Mouse (Mus musculus): ENCODE data around the gene Lrrd1. TPM values are rescaled to one million over a fixed set of nuclear protein-coding genes. Genes with fewer than 3 reads are reported as not detected.
"Not testable (repeated sequence)": the region's sequence is repeated elsewhere in the genome, so short reads cannot be mapped to it uniquely, and the experiment has no call there.

Lrrd1 gene
- polyA plus RNA-seq (2016; fragmentation: Nextera tagmentation; extraction: Ambion mirVana): 0.09 and 0.15 TPM in 2 replicates

DNA sequence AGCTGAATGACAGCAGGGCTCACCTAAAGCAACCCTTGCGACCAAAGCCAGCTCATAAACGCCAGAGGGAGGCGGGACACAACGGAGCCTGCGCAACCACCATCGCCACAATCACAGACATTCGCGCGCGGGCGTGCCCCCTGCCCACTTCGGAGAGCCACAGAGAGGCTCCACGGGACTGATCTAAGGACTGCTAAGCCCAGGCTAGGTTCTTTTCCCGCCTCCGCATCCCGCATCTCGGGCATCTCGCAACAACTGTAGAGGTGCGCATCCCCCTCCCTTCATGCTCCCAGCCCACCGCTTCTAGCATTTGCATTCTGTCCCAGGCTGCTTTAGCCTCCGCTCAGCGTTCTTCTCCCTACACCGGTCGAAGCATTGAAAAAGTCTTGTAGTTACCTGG is at the start of gene Lrrd1:
TSS of gene Lrrd1 (plus strand) at position 148 of the 400 bp plus-strand sequence.
- peaks cover 6% of the 10 kb centered on the region; the same call in 1 of the 2 replicates for H3K27me3 ChIP-seq (ENCODE audit: poor library complexity, severe bottlenecking)
- H3K27ac ChIP-seq: no peak within 1 kb of the TSS; the same call in 1 of the 2 replicates
- peak; percentile 21 for DNase-seq (ENCODE audit: extremely low spot score, low spot score)
- peaks cover 28% of the 10 kb centered on the region for H3K36me3 ChIP-seq (replicated peaks)
- peaks cover 6% of the 10 kb centered on the region for H3K4me1 ChIP-seq
- H3K4me3 ChIP-seq: peak within 1 kb of the TSS; percentile 49
- WGBS: 7% methylated on average over 24 of the region's 24 CpGs
- no peaks in the 10 kb centered on the region for H3K9me3 ChIP-seq

DNA sequence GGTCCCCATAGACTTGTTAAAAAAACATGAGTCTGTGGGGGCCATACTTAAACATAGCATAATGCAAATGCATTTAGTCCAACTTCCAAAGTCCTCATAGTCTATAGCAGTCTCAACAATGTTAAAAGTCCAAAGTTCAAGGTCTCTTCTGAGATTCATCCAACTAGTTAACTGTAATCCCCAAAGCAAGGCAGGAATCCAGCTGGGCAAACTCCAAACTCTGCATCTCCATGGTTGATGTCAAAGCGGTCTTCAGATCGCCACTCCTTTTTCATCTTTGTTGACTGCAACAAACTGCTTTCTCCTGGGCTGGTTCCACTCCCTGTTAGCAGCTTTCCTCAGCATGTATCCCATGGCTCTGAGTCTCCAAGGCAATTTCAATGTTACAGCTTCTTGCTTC is 47.9 kb upstream of the Lrrd1 start:
- H3K4me3 ChIP-seq; DNase-seq (ENCODE audit: extremely low spot score, low spot score); H3K27me3 ChIP-seq (ENCODE audit: poor library complexity, severe bottlenecking); H3K27ac ChIP-seq; H3K9me3 ChIP-seq: not testable (repeated sequence)
- peaks cover 11% of the 10 kb centered on the region for H3K36me3 ChIP-seq (replicated peaks)
- WGBS: 97% methylated on average over 2 of the region's 2 CpGs
- peaks cover 15% of the 10 kb centered on the region for H3K4me1 ChIP-seq

DNA sequence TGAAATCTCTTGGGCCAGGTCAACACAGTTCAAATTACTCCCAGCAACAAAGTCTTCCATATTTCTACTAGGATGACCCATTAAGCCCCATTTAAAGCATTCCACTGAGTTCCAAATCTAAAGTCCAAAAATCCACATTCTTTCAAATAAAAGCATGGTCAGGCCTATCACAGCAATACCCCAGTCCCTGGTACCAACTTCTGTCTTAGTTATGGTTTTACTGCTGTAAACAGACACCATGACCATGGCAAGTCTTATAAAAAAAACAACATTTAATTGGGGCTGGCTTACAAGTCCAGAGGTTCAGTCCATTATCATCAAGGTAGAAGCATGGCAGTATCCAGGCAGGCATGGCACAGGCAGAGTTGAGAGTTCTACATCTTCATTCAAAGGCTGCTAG is 46.3 kb upstream of the Lrrd1 start:
- not testable (repeated sequence) for H3K4me3 ChIP-seq; H3K9me3 ChIP-seq; H3K27me3 ChIP-seq (ENCODE audit: poor library complexity, severe bottlenecking); DNase-seq (ENCODE audit: extremely low spot score, low spot score); H3K27ac ChIP-seq
- peaks cover 18% of the 10 kb centered on the region for H3K4me1 ChIP-seq
- peaks cover 11% of the 10 kb centered on the region for H3K36me3 ChIP-seq (replicated peaks)

DNA sequence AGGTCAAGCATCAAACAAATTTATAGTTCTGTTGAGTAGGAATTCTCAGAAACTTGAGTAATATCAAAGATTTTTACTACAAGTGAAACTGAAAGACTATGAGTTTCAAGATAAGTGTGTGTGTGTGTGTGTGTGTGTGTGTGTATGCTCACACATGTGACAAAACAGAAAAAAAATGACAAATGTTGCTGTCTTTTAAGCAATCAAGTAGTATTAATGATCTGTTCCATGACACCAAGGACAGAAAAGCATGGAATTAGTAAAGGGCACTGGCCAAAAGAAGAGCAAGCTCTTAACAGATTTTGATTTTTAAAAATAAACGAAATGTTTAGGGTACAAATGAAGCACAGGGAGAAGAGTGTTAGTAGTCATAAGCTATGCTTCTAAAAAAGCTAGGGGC is 44.9 kb upstream of the Lrrd1 start:
- peaks cover 3% of the 10 kb centered on the region for H3K36me3 ChIP-seq (replicated peaks)
- H3K27me3 ChIP-seq (ENCODE audit: poor library complexity, severe bottlenecking): no peaks in the 10 kb centered on the region
- 86% methylated on average over 1 of the region's 1 CpGs for WGBS
- H3K4me3 ChIP-seq: no peak overlapping the region
- no peak overlapping the region for H3K27ac ChIP-seq
- H3K9me3 ChIP-seq: no peaks in the 10 kb centered on the region
- H3K4me1 ChIP-seq: peaks cover 31% of the 10 kb centered on the region
- DNase-seq (ENCODE audit: extremely low spot score, low spot score): no peak

DNA sequence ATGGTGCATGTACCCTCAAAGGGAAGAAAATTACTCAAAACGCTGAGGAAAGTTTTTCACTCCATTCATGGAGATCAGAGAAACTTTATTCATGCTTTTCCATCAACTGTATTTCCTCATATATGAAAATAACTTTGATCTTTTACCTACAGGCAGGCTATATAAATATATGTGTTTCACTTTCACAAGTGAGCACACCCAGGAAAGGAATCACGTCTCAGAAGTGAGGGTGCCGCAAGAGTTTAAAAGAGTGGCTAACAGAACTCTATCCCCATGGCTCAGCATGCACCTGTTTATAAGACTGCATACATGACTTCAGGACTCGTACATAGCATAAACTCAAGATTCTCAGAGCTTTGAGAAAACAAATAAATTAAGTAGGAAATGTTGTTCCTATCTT is 44.1 kb upstream of the Lrrd1 start:
- Histone ChIP-seq H3K27ac (no peak overlapping the region), H3K36me3 (replicated peaks) (no peaks in the 10 kb centered on the region; the same call in 1 of the 2 replicates), H3K27me3 (ENCODE audit: poor library complexity, severe bottlenecking) (no peaks in the 10 kb centered on the region), H3K9me3 (no peaks in the 10 kb centered on the region), H3K4me3 (peak overlapping the region; percentile 88; the same call in 1 of the 2 replicates), H3K4me1 (peaks cover 31% of the 10 kb centered on the region)
- WGBS: 86% methylated on average over 4 of the region's 4 CpGs
- no peak for DNase-seq (ENCODE audit: extremely low spot score, low spot score)

DNA sequence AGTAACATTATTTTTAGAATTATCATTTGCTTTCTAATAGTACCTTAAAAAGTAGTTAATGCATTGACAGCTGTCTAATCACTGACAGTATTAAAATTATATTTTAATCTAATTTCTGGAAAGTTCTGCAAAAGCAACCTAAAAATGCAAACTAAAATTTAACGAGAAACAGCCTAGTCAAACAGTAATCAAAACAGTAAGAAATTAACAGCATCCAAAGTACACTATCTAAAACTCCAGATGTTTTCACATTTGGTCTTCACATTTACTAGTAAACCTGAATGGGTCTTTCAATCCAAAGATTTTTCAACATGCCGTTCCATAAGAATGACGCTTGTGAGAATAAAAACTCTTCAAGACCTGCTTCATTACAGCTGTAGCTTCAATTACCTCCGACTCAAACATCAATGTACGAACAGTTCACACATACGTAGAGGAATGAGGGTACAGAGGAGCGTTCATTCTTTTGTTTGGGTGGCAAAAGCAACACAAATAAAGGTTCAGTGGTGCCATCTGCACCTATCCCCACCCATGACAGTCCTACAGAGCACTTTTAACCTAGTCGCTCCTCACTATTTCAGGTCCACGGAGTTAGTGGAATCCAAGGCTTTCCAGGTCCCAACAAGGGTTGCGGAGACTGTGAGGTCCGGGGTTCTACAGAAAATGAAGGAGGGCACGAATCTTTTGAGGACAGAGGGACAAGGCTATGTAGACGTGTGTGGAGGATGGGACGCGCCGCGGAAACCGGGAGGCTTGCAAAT is 43.1 kb upstream of the Lrrd1 start:
- Histone ChIP-seq H3K27me3 (ENCODE audit: poor library complexity, severe bottlenecking) (no peaks in the 10 kb centered on the region), H3K27ac (peak overlapping the region; percentile 94), H3K4me1 (peaks cover 31% of the 10 kb centered on the region), H3K4me3 (peak overlapping the region; percentile 88), H3K9me3 (no peaks in the 10 kb centered on the region), H3K36me3 (replicated peaks) (no peaks in the 10 kb centered on the region; the same call in 1 of the 2 replicates)
- no peak for DNase-seq (ENCODE audit: extremely low spot score, low spot score)
- WGBS: 10% methylated on average over 18 of the region's 18 CpGs

DNA sequence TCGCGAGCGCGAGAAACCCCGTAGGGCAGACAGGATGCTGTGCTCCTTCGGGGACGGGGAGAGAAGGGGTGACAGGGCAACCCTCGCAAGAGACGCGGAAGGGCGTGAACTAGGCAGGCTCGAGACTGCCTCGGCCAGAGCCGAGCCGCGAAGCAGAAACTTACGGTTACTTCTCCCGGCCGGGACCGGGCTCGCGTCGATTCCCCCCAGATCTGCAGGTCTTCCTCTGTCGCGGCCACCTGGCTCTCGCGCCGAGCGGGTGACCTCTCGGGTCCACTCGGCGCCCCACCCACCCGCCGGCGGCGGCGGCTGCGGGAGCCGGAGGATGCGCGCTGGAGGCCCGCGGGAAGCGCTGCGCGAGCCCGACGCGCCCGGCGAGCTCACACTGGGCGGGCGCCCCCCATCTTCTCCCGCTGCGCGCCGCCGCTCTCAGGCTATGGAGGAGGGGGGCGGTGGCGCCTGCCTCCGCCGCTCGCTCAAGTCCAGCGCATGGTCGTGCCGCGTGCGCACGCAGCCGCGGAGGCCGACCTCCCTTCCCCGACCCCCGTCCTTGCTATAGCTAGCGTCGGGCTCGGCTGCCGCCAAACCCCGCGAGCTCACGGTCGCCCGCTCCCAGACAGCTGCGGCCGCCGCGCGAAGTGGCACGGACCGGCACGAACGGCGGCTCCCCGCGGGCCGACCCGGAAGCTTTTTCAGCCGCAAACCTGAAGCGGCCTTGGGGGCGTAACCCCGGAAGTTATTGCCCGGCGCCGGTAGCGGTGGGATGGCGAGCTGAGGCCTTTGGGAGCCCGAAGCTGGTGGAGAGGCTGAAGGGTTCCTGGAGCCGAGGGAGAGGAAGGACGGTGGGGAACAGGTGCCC is 42.3 kb upstream of the Lrrd1 start, which contains the start of the genes Ankib1 and Krit1:
TSS of gene Ankib1 (minus strand) at position 493 of the 859 bp plus-strand sequence.
TSS of gene Krit1 (plus strand) at position 752 of the 859 bp plus-strand sequence.
- no peaks in the 10 kb centered on the region for H3K9me3 ChIP-seq
- under 1% methylated on average over 108 of the region's 109 CpGs for WGBS
- H3K4me3 ChIP-seq: peak within 1 kb of the TSS; percentile 88
- no peaks in the 10 kb centered on the region for H3K27me3 ChIP-seq (ENCODE audit: poor library complexity, severe bottlenecking)
- DNase-seq (ENCODE audit: extremely low spot score, low spot score): peak; percentile 89
- H3K27ac ChIP-seq: peak within 1 kb of the TSS; percentile 94
- peaks cover 31% of the 10 kb centered on the region for H3K4me1 ChIP-seq
- no peaks in the 10 kb centered on the region for H3K36me3 ChIP-seq (replicated peaks)

DNA sequence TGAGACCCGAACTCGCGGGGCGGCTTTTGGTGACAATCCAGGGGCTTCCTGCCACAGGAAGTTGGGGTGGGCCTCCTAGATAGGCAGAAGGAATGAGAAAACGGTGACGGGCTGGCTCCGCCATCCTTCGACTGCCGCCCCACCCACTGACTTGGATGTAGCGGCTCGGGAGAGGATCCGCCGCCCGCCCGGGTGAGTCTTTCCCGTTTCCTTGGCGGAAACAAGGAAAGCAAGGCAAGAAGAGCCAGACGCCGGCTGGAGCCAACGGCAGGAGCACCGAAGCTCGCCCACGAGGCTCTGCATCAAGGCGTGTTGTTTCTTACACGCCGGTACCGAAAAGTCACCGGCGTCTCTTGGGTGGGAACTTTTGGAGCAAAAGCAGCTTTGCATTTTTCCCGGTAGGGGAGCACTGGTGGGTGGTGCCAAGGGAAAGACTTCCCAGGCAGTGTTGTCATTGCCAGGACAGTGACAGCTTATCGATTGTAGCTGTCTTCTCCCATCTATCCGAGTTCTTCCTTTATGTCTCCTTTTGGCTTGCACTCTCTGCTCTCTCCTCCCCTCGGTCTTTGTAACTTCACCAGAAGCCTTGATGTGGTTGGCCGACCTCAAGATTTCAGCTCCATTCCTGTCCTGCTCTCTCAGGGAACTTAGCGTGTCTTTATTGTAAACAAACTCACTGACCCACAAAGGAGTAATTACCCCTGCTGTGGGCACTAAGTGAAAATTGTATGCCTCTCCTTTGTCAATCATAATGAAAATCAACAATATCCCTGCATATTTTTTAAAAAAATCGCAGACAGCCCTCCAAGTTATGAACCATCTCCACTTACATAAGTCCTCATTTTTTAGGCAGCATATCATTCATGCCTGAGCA is 41.4 kb upstream of the Lrrd1 start:
- no peaks in the 10 kb centered on the region for H3K27me3 ChIP-seq (ENCODE audit: poor library complexity, severe bottlenecking)
- H3K9me3 ChIP-seq: no peaks in the 10 kb centered on the region
- no peak for DNase-seq (ENCODE audit: extremely low spot score, low spot score)
- peaks cover 31% of the 10 kb centered on the region for H3K4me1 ChIP-seq
- H3K27ac ChIP-seq: peak overlapping the region; percentile 94
- H3K4me3 ChIP-seq: peak overlapping the region; percentile 88
- peaks cover 5% of the 10 kb centered on the region; the same call in 1 of the 2 replicates for H3K36me3 ChIP-seq (replicated peaks)
- WGBS: 1% methylated on average over 36 of the region's 36 CpGs

DNA sequence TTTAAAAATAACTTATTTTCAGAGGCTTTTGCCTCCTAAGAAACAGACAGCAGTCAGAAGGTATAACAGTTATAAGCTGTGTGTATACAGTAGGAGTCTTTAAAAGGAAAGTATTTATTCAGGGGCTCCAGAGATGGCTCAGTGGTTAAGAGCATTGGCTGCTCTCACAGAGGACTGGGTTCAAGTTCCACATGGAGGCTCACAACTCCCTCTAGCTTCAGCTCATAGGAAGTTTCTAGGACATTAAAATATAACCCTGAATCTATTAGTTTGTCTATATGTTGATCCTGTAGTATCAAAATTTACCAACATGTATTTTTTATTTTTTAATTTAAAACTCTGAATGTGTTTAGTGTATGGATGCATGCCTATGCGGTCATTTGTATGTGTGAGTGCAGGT is 36.5 kb upstream of the Lrrd1 start:
- no peak overlapping the region for H3K27ac ChIP-seq
- peaks cover 37% of the 10 kb centered on the region for H3K36me3 ChIP-seq (replicated peaks)
- no peak overlapping the region for H3K4me3 ChIP-seq
- 97% methylated on average over 1 of the region's 1 CpGs for WGBS
- no peaks in the 10 kb centered on the region for H3K27me3 ChIP-seq (ENCODE audit: poor library complexity, severe bottlenecking)
- peaks cover 14% of the 10 kb centered on the region for H3K4me1 ChIP-seq
- no peak for DNase-seq (ENCODE audit: extremely low spot score, low spot score)
- no peaks in the 10 kb centered on the region for H3K9me3 ChIP-seq

DNA sequence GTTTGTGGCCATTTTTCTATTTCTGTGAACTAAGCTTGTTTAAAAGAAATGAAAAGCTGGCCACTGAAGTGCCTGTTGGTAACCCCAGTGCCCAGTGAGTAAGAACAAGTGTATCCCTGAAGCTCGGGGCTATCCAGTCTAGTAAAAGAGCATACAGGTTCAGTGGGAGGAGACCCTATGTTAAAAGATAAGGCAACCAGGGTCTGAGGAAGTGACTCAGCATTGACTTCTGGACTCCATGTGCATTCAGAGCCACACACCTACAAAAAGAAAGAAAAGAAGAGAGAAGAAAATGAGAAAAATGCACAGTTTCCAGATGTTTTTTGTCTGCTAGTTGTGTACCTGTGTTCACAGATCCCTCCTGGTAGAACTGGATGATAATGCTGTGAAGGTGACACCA is 10.9 kb upstream of the Lrrd1 start:
- Histone ChIP-seq H3K27me3 (ENCODE audit: poor library complexity, severe bottlenecking) (no peaks in the 10 kb centered on the region), H3K4me1 (no peaks in the 10 kb centered on the region), H3K4me3 (no peak overlapping the region), H3K9me3 (peaks cover 4% of the 10 kb centered on the region; the same call in 1 of the 2 replicates), H3K27ac (no peak overlapping the region), H3K36me3 (replicated peaks) (peaks cover 71% of the 10 kb centered on the region)
- WGBS: 78% methylated on average over 1 of the region's 1 CpGs
- no peak for DNase-seq (ENCODE audit: extremely low spot score, low spot score)

DNA sequence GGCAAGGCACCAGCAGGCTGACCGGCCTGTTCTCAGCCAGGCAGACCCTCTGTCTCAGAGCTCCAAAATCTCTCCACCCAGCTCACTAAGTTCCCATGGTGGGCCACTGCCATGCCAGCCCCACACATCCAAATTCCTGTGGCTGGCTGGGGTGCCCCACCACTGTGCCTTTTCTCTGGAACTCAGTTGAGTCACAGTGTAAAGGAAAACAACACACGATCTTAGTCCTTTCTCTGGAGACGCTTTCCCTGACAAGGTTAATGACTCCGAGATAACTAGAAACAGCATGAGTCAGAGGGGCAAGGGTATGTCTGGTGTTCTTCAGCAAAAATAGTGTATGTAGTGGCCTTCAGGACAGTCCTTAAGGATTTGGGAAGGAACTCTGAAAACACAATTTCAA is 25.2 kb downstream of the Lrrd1 start:
- Histone ChIP-seq H3K4me3 (no peak overlapping the region), H3K4me1 (peaks cover 6% of the 10 kb centered on the region; the same call in 1 of the 2 replicates), H3K27ac (no peak overlapping the region), H3K27me3 (ENCODE audit: poor library complexity, severe bottlenecking) (no peaks in the 10 kb centered on the region), H3K36me3 (replicated peaks) (no peaks in the 10 kb centered on the region), H3K9me3 (no peaks in the 10 kb centered on the region)
- WGBS: 88% methylated on average over 4 of the region's 4 CpGs
- no peak for DNase-seq (ENCODE audit: extremely low spot score, low spot score)

DNA sequence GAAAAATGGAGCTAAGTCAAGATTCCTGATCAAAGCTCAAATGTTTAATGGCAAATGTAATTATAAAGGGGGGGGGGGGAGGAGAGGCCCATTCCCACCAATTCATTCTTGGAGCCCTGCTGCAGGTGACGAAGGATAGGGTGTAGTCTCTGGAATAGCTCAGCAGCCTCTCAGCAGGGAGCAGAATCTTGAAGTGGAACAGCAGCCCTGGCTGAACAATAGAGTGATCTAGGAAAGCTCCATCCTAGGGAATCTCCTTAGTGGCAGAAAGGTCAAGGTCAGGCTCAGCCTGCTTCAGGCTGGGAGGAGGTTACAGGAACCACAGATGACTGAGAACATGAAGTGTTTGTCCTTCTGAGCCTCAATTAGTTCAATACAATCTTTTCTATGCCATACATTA is 27.4 kb downstream of the Lrrd1 start:
- 46% methylated on average over 1 of the region's 1 CpGs for WGBS
- Histone ChIP-seq H3K9me3 (no peaks in the 10 kb centered on the region), H3K4me3 (no peak overlapping the region), H3K27ac (no peak overlapping the region), H3K36me3 (replicated peaks) (no peaks in the 10 kb centered on the region), H3K27me3 (ENCODE audit: poor library complexity, severe bottlenecking) (no peaks in the 10 kb centered on the region), H3K4me1 (peaks cover 6% of the 10 kb centered on the region; the same call in 1 of the 2 replicates)
- no peak for DNase-seq (ENCODE audit: extremely low spot score, low spot score)
